Mouse (Mus musculus) bone marrow, adult 2 months (tissue): Measurements from ENCODE around the gene Spcs2.

Experiments
- CTCF ChIP-seq: fragments of 200-500 bp; IDR thresholded peaks from 2 replicates; pipeline ENCODE4 v1.5.1; 2011; ENCODE audit warnings: low read length, control low read depth; ENCODE audit not compliant: control insufficient read depth, insufficient read depth
- POLR2A ChIP-seq: fragments of 200-500 bp; IDR thresholded peaks from 2 replicates; pipeline ENCODE4 v1.6.1; 2011; ENCODE audit warnings: low read depth, mild to moderate bottlenecking, control low read depth, low read length, borderline replicate concordance; ENCODE audit not compliant: control insufficient read depth

DNA sequence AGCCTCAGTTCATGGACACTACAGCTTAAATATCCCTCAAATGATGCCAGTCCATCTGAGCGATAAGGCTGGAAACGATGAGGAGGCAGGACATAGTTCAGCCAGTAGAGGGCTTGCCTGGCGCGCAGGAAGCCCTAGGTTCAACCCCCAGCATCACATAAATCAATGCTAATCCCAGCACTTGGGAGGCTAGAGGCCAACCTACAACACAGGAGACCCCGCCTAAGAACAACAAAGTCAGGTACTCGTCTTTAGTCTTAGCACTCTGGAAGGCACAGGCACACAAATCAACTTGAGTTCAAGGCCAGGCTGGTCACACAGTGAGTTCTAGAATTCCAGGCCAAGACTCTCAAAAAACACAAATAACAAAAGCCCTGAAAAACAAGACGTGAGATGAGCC lies 9.9 kb downstream of the Spcs2 start:
- no peak for TF ChIP-seq CTCF
- no peak for TF ChIP-seq POLR2A
